Mouse (Mus musculus) brain, embryonic 14.5 days (tissue): Measurements from ENCODE around the gene Hjurp.

Experiments used
- CTCF ChIP-seq: fragments of 200-500 bp; IDR thresholded peaks from 2 replicates; pipeline ENCODE4 v1.5.1; 2012; ENCODE audit warnings: inconsistent platforms, mild to moderate bottlenecking, moderate library complexity, borderline replicate concordance; ENCODE audit not compliant: insufficient read depth, insufficient read length; ENCODE audit errors: extremely low read depth
- POLR2A ChIP-seq: fragments of 200-500 bp; IDR thresholded peaks from 2 replicates; pipeline ENCODE4 v1.6.1; 2012; ENCODE audit warnings: mild to moderate bottlenecking, inconsistent platforms, borderline replicate concordance; ENCODE audit not compliant: poor library complexity, insufficient read depth, insufficient read length, severe bottlenecking; ENCODE audit errors: extremely low read depth

GRCm38 (mm10) chr1:88240579-88240978 is 36.9 kb downstream of the Hjurp start:
- TF ChIP-seq CTCF (no peak), POLR2A (no peak)
